Mouse (Mus musculus) hindbrain, postnatal 0 days (tissue): ENCODE results near the gene Arhgap9. TPM values are rescaled to one million over a fixed set of nuclear protein-coding genes. Genes with fewer than 3 reads are reported as not detected.
"Not testable (repeated sequence)": the region's sequence is repeated elsewhere in the genome, so short reads cannot be mapped to it uniquely, and the experiment has no call there.

ENCODE experiments used
- ATAC-seq: fragments of 200-750 bp; cut with Nextera tagmentation; 2 replicates; pipeline ENCODE4 v1.8.0; 2017; ENCODE audit warnings: mild to moderate bottlenecking, moderate TSS enrichment, moderate library complexity
- DNase-seq: peaks from one replicate; pipeline ENCODE4 v3.0.0-alpha.2; 2015; ENCODE audit warnings: low spot score
- H3K27ac ChIP-seq: fragments of 300-500 bp; sonication (generic); 2 replicates; pipeline ENCODE4 v1.5.1; 2014; ENCODE audit warnings: mild to moderate bottlenecking
- H3K27me3 ChIP-seq: fragments of 300-500 bp; sonication (generic); 2 replicates; pipeline ENCODE4 v1.6.1; 2014; ENCODE audit warnings: low read length, mixed read lengths; ENCODE audit not compliant: insufficient read depth
- H3K36me3 ChIP-seq: fragments of 300-500 bp; sonication (generic); 2 replicates; pipeline ENCODE4 v1.6.1; 2014; ENCODE audit warnings: low read length, mixed read lengths; ENCODE audit not compliant: insufficient read depth
- H3K4me1 ChIP-seq: fragments of 300-500 bp; sonication (generic); 2 replicates; pipeline ENCODE4 v1.6.1; 2014; ENCODE audit warnings: antibody characterized with exemption, low read length, mixed read lengths; ENCODE audit not compliant: insufficient read depth
- H3K4me2 ChIP-seq: fragments of 300-500 bp; sonication (generic); 2 replicates; pipeline ENCODE4 v1.6.1; 2014; ENCODE audit warnings: low read depth, mild to moderate bottlenecking, low read length, moderate library complexity, mixed read lengths
- H3K4me3 ChIP-seq: fragments of 300-500 bp; sonication (generic); 2 replicates; pipeline ENCODE4 v1.5.1; 2014; ENCODE audit warnings: low read length
- H3K9ac ChIP-seq: fragments of 300-500 bp; sonication (generic); replicated peaks from 2 replicates; pipeline ENCODE4 v1.6.1; 2014; ENCODE audit warnings: mild to moderate bottlenecking, low read length, moderate library complexity, mixed read lengths
- H3K9me3 ChIP-seq: fragments of 300-500 bp; sonication (generic); 2 replicates; pipeline ENCODE4 v1.6.1; 2016; ENCODE audit warnings: low read length, mixed read lengths
- CTCF ChIP-seq: IDR thresholded peaks from 2 replicates; pipeline ENCODE4 v1.5.1; 2016; ENCODE audit warnings: antibody characterized with exemption, control low read depth, low read depth
- WGBS: fragments of 180-500 bp; shearing (Covaris S2); extraction: QIAGEN DNeasy Blood & Tissue Kit; methylation state at CpG from one replicate; pipeline ENCODE4 v1.1.7; 2014; 5-methylcytosine and 5-hydroxymethylcytosine counted together
- polyA plus RNA-seq: library from polyadenylated mRNA; unstranded; fragments of >200 nt; fragmentation: Nextera tagmentation; extraction: Ambion mirVana; gene quantifications from 2 replicates; pipeline ENCODE4 v1.2.1, GENCODE M21; 2015
- total RNA-seq: library from RNA; depleted of rRNA; stranded (reverse); fragments of >200 nt; gene quantifications from 2 replicates; pipeline ENCODE4 v1.2.3, GENCODE M21; 2014

Arhgap9 gene
- total and polyA plus RNA-seq, 2 experiments from 2014 or later = 1.2 to 1.5 TPM

DNA sequence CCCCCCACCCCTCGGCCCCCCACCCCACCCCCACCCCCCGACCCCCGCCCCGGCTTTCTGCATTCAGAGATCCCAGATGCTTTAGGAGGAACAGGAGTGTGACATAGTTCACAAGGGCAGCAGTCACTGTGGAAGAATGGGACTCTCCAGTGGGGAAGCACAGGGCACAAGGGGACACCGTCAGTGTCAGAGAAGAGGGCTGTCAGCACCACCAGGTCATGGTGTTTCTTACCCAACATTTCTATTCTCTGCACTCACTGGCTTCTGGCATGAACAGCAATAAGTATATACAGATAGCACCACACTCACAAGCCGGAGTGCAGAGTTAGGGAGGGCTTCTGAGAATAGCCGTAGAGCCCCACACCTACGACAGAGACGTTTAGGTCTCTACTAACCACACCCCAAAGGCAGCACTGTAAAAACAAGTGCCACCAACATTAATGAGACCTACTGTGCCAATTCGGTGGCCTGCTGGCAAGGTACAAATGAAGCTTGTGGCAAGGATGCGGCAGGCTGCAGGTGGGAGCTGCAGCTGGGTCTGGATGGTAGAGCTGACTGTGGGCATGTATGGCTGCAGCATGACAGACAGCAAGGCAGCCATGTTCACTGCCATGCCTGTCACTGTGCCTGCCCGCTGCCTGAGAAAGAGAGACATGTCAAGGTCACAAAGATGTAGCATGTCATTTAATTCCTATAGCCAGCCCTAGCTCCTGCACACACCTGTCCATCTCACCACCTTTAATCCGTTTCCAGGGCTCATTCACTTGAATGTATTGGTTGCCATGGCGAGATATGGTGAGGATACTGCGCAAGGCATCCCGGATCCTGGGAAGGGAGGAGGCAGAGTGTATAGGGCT lies 24.5 kb upstream of the Arhgap9 start:
- TF ChIP-seq CTCF = no peak
- Histone ChIP-seq H3K27me3 (no peaks in the 10 kb centered on the region), H3K27ac (no peak overlapping the region), H3K9ac (no peak overlapping the region), H3K4me3 (no peak overlapping the region), H3K4me1 (peaks cover under 1% of the 10 kb centered on the region; the same call in 1 of the 2 replicates), H3K4me2 (no peak overlapping the region), H3K9me3 (no peaks in the 10 kb centered on the region), H3K36me3 (peaks cover 70% of the 10 kb centered on the region)
- DNase-seq = no peak
- ATAC-seq = no peak; the same call in 1 of the 2 replicates
- WGBS = 89% methylated on average over 16 of the region's 16 CpGs

GRCm38 (mm10) chr10:127300361-127300760 lies 21.4 kb upstream of the Arhgap9 start:
- WGBS = 93% methylated on average over 6 of the region's 6 CpGs
- TF ChIP-seq CTCF = no peak

DNA sequence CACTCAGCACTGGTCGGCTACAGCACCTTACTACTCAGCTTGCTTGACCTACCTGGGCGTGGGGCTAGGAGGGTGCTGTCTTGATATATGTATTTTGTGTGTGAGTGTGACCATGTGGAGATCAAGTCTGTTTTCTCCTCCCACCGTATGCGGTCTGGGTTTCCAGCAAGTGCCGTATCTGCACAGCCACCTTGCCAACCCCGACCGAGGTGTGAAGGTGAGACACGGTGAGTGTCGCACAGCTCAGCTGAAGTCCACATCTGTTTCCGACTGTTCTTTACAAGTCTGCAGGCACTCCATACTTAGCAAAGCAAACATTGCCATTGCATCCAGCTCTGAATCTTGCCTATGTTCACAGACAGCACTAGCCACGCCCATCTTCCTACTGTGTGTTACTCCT lies 18.6 kb upstream of the Arhgap9 start:
- H3K27me3 ChIP-seq = no peaks in the 10 kb centered on the region
- H3K27ac ChIP-seq = no peak overlapping the region
- H3K4me2 ChIP-seq = no peak overlapping the region
- no peak for ATAC-seq
- no peaks in the 10 kb centered on the region for H3K9me3 ChIP-seq
- DNase-seq = no peak
- WGBS = 94% methylated on average over 11 of the region's 11 CpGs
- no peaks in the 10 kb centered on the region for H3K4me1 ChIP-seq
- H3K4me3 ChIP-seq = no peak overlapping the region
- TF ChIP-seq CTCF = no peak
- no peak overlapping the region for H3K9ac ChIP-seq
- peaks cover 87% of the 10 kb centered on the region for H3K36me3 ChIP-seq

More at GRCm38 (mm10) chr10:127300361-127300760, 21.4 kb upstream of the Arhgap9 start:
- DNase-seq = no peak
- Histone ChIP-seq H3K4me2 (no peak overlapping the region), H3K4me3 (no peak overlapping the region), H3K36me3 (peaks cover 90% of the 10 kb centered on the region), H3K9me3 (no peaks in the 10 kb centered on the region), H3K27me3 (no peaks in the 10 kb centered on the region), H3K9ac (no peak overlapping the region), H3K4me1 (no peaks in the 10 kb centered on the region), H3K27ac (no peak overlapping the region)
- no peak for ATAC-seq

- H3K36me3 ChIP-seq = peaks cover 39% of the 10 kb centered on the region
- ATAC-seq, H3K27me3 ChIP-seq, H3K4me1 ChIP-seq, H3K4me2 ChIP-seq, H3K27ac ChIP-seq, H3K9ac ChIP-seq, H3K4me3 ChIP-seq, H3K9me3 ChIP-seq, DNase-seq: not testable (repeated sequence)
- 91% methylated on average over 3 of the region's 3 CpGs for WGBS
These were observed 12.6 kb upstream of the Arhgap9 start for GRCm38 (mm10) chr10:127309167-127309566.

GRCm38 (mm10) chr10:127310523-127311475 lies 11.0 kb upstream of the Arhgap9 start:
- Histone ChIP-seq H3K27me3 (no peaks in the 10 kb centered on the region), H3K4me3 (peak overlapping the region; percentile 71), H3K9ac (peak overlapping the region; percentile 73), H3K36me3 (peaks cover 24% of the 10 kb centered on the region), H3K9me3 (no peaks in the 10 kb centered on the region), H3K4me2 (peak overlapping the region; percentile 79), H3K4me1 (peaks cover 5% of the 10 kb centered on the region; the same call in 1 of the 2 replicates), H3K27ac (peak overlapping the region; percentile 80)
- TF ChIP-seq CTCF = no peak
- 40% methylated on average over 23 of the region's 23 CpGs for WGBS
- DNase-seq (peak; percentile 52), ATAC-seq (peak; percentile 72)

DNA sequence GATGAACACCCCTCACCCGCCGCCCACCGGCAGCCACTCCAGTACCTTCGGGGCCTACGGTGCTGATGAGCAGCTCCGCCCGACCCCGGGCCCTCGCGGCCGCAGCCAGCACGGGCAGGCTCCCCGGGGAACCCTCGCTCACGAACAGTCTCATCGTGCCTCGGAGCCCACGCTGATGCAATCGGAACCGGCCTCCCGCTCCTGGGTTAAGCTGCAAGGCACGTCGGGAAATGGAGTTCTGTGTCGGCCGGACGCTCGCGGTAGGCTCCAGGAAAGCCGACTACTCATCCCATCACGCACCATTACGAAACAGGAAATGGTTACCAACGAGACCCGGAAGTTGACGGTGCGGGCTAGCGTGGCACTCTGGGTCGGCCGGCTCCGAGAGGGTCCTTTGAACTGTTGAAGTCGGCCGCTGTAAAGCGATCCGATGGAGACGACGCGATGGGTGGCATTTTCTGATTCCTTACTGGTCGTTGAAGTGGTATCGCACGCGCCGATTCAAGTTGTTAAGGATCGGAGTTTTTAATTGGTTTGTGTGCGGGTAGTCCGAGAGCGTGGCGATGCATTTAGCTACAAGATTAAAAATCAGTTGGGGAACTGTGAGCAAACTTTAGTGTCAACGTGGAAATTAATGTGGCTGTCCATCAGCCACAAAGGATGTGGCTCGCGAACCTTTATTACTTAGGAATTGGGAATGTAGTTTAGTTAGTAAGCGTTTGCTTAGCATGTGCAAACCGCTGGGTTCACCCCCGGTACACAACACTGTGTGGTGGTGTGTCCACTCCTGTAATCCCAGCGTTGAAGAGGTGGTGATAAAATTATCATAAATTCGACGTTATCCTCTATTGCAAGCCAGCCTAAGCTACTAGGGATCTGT lies 10.0 kb upstream of the Arhgap9 start, which contains the start of gene Mars:
TSS of gene Mars (minus strand) at position 311 of the 880 bp plus-strand sequence.
- peak within 1 kb of the TSS; percentile 80 for H3K27ac ChIP-seq
- TF ChIP-seq CTCF = no peak
- peak within 1 kb of the TSS; percentile 71 for H3K4me3 ChIP-seq
- peaks cover 18% of the 10 kb centered on the region for H3K36me3 ChIP-seq
- peaks cover 5% of the 10 kb centered on the region; the same call in 1 of the 2 replicates for H3K4me1 ChIP-seq
- H3K4me2 ChIP-seq = peak within 1 kb of the TSS; percentile 79
- DNase-seq (peak; percentile 97), ATAC-seq (peak; percentile 97)
- peak within 1 kb of the TSS; percentile 73 for H3K9ac ChIP-seq
- under 1% methylated on average over 64 of the region's 65 CpGs for whole genome bisulfite sequencing
- H3K27me3 ChIP-seq = no peaks in the 10 kb centered on the region
- no peaks in the 10 kb centered on the region for H3K9me3 ChIP-seq
